Mouse (Mus musculus) v-Abl transformed pro-B cells (cell line): Measurements from ENCODE around the gene Calcoco2.
"Not testable (repeated sequence)": the region's sequence is repeated elsewhere in the genome, so short reads cannot be mapped to it uniquely, and the experiment has no call there.

Experiments
- in situ Hi-C, 2 experiments: fragments of 400-800 bp; cut with MboI; formaldehyde crosslinking; loops; one replicate each; pipeline ENCODE4 v1.15.1; 2025; ENCODE audit not compliant: unreplicated experiment in 2 of 2

Gene Calcoco2

DNA sequence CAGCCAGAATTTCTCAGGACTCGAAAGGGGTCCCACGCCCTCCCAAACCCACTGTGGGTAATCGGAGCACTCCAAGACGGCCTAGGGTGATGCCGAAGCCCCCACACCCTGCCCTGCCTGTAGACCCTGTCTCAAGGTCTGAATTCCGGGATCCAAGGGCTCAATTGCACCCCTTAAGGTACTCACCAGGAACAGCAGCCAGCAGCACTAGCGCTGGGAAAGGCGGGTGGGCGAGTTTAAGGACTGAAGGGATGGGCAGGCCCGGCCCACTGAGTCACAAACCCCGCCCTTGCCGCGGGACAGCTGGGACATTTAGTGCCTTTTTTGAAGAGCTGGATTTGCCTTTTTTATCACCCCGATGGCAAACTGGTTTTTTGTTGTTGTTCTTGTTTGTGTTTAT is at the start of gene Calcoco2:
Gene Calcoco2, minus strand, starts transcription at position 214 of the 400 bp plus-strand sequence.
- in situ Hi-C loops = no loop called here

GRCm38 (mm10) chr11:96147471-96147870 is 35.7 kb upstream of the Calcoco2 start:
- in situ Hi-C loops = loop anchor here in 1 of 2 experiments (10.0 to 25.0 kb wide), 2 partner anchors 87 to 610 kb away; no protein-coding TSS in a partner anchor

DNA sequence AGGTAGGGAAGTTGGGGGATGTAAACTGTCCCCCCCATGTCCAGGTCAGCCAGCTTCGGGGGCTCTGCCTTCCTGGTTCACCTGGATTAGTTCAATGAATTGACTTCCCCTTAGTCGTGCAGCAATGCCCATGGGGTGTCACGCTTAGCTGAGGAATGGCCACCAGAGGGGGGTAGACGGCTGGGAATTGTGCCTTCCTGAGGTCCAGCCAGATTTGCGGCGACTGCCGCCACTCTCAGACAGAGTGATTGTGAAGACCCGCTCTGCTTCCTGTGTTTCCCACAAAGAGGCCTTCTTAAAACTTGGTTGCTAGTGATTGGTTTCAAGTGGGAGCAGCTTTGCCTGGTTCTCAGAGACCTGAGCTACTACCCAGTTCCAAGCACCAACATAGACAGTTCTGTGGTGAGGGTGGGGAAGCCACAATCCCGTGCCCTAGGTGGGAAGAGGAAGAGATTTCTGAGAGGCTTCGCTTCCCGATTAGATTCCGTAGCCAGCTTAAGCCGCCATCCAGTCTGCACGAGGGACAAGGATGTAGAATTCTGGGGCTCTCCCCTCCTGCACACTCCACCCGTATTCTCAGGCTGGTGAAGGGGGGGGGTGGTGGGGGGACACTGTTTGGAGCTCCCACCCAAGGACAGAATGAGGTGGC is 34.0 kb upstream of the Calcoco2 start:
- in situ Hi-C loops = loop anchor here in 1 of 2 experiments (10.0 to 25.0 kb wide), 2 partner anchors 89 to 608 kb away; no protein-coding TSS in a partner anchor

DNA sequence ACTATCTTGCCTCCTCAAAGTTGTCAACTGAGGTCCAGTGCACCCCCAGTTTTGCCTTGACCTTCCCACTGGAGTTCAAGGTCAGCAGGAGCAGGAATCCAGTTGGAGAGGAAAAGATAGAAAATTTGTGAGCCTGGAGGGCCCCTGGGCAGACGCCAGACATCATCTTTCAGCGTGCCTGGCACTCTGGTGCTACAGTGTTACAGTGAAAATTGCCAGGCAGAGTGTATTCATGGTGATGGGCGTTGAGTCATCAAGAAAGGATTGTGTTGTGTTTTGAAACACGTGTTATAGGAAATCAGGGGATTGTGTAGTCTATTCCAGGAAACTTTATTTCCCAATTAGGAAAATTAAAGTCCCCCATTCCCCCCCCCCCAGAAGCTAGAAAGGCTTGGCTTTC is 32.0 kb upstream of the Calcoco2 start:
- in situ Hi-C loops = loop anchor here in 1 of 2 experiments (10.0 to 25.0 kb wide), 2 partner anchors 91 to 606 kb away; no protein-coding TSS in a partner anchor

DNA sequence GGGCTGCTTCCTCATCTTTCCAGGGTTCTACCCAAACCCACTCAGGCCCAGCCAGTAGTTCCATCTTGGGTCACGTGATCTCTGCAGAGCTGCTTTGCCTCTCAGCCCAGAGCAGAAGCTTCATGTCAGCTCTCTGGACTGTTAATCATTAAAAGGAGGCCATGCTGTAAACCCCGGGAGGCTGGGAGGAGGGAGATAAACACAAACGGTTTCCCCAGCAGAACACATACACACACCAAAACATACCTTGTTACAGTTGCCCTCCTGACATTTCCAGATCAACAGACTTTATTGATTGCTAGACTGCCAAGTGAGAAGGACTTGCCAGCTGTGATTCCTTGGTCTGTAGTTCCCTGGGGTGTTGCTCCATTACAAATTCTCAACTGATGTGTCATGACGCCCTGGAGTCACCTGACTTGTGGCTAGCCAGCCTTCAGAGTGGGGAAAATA is 29.0 kb upstream of the Calcoco2 start:
- in situ Hi-C loops = loop anchor here in 1 of 2 experiments (10.0 to 25.0 kb wide), 2 partner anchors 94 to 603 kb away; no protein-coding TSS in a partner anchor

- in situ Hi-C loops = loop anchor here in 1 of 2 experiments (25.0 kb wide), 1 partner anchor 599 kb away; no protein-coding TSS in a partner anchor
Observed at GRCm38 (mm10) chr11:96135847-96136246, 24.1 kb upstream of the Calcoco2 start.

- in situ Hi-C loops = loop anchor here in 1 of 2 experiments (25.0 kb wide), 1 partner anchor 596 kb away; no protein-coding TSS in a partner anchor
Observed at GRCm38 (mm10) chr11:96133239-96133865, 21.6 kb upstream of the Calcoco2 start, which contains the start of gene Ttll6. Gene Ttll6 (plus strand): TSS chr11:96133786.

DNA sequence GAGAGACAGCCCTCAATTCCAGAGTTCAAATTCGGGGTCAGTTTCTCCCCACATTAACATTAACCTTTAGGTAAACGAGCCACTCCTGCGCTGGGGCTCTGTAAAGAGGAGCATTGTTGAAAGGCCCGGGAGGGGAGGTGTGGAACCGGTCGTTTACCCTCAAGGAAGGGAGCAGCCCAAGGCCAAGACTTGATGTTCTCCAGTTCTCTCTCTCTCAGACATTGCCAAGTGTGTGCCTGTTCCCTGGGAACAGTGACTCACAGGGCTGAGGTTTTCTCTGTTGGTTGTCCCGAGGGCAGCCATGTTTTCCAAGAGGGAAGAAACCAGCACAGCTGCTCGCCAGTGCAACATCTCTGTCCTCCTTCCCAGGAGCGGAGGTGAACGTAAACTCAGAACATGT is 18.8 kb upstream of the Calcoco2 start:
- in situ Hi-C loops = loop anchor here in 1 of 2 experiments (25.0 kb wide), 1 partner anchor 593 kb away; no protein-coding TSS in a partner anchor

GRCm38 (mm10) chr11:96124052-96124914 is 12.5 kb upstream of the Calcoco2 start:
- in situ Hi-C loops = no loop called here

DNA sequence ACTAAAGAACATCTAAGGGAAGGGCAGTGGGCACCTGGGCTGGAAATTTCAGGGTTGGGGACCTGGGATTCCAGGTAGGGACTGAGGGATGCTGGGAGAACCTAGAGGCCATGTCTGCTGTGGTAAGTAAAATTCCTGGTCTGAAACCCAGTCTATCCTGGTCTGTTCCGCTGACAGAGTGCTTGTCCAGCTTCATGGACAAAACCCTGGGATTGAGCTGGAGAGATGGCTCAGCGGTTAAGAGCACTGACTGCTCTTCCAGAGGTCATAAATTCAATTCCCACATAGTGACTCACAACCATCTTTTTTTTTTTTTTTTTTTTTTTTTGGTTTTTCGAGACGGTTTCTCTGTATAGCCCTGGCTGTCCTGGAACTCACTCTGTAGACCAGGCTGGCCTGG is 11.0 kb upstream of the Calcoco2 start:
- in situ Hi-C loops = not testable (repeated sequence)

DNA sequence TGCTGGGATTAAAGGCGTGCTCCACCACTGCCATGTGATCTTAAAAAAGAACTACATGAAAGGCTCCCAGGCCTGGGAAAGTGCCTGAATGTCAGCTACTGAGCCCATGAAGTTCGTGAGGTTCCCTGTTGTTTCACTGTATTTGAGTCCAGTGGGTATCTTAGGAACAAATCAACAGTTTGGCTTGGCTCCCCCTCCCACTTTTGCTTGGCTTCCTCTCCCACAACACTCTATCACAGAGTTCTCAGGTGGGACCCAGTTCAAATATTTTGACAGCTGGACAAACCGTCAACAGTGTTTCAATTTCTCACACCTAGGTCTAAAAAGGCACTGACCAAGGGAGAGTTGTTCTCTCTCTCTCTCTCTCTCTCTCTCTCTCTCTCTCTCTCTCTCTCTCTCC is 7.6 kb upstream of the Calcoco2 start:
- in situ Hi-C loops = no loop called here

GRCm38 (mm10) chr11:96116925-96117324 is 5.2 kb upstream of the Calcoco2 start:
- in situ Hi-C loops = not testable (repeated sequence)

DNA sequence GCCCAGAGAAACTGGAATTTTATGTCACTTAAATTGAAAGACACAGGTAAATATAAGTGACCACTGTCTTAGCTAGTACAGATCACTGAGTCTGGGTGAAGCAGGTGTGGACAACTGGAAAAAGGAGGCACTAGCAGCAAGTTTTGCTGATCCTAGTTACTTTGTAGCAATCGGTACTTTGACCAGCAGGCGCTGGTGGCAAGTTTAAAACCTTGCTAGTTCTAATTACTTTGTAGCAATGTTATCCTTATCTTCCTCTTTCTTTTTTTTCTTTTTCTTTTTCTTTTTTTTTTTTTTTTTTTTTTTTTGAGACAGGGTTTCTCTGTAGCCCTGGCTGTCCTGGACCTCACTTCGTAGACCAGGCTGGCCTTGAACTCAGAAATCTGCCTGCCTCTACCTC is 4.4 kb upstream of the Calcoco2 start:
- in situ Hi-C loops = no loop called here

DNA sequence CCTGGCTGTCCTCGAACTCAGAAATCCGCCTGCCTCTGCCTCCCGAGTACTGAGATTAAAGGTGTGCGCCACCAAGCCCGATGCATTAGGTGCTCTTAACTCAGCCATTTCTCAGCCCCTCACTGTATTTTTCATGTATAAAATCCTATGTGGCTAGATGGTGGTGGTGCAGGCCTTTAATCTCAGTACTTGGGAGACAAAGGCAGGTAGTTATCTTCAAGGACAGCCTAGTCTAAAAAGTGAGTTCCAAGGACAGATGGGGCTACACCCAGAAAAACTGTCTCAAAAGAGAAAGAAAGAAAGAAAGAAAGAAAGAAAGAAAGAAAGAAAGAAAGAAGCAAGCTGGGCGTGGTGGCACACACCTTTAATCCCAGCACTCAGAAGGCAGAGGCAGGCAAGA is 3.7 kb upstream of the Calcoco2 start:
- in situ Hi-C loops = no loop called here

GRCm38 (mm10) chr11:96114077-96114476 is 2.3 kb upstream of the Calcoco2 start:
- in situ Hi-C loops = no loop called here

DNA sequence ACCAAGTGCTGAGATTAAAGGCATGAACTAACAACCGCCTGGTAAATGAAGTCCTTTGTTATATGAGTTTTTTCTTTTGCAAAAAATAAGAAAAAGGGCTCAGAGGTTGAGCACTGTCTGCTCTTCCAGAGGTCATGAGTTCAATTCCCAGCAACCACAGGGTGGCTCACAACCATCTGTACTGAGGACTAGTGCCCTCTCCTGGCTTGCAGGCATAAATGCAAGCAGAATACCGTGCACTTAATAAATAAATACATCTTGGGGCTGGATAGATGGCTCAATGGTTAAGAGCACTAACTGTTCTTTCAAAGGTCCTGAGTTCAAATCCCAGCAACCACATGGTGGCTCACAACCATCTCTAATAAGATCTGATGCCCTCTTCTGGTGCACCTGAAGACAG is 814 bp downstream of the Calcoco2 start:
- in situ Hi-C loops = not testable (repeated sequence)

- in situ Hi-C loops = no loop called here
Observed at GRCm38 (mm10) chr11:96108376-96108775, 3.4 kb downstream of the Calcoco2 start.

GRCm38 (mm10) chr11:96093361-96093760 is 18.4 kb downstream of the Calcoco2 start:
- in situ Hi-C loops = loop anchor here (5.0 to 25.0 kb wide), 5 partner anchors 139 to 769 kb away; no protein-coding TSS in a partner anchor

GRCm38 (mm10) chr11:96092674-96093291 is 19.0 kb downstream of the Calcoco2 start:
- in situ Hi-C loops = loop anchor here (5.0 to 25.0 kb wide), 5 partner anchors 140 to 770 kb away; no protein-coding TSS in a partner anchor

DNA sequence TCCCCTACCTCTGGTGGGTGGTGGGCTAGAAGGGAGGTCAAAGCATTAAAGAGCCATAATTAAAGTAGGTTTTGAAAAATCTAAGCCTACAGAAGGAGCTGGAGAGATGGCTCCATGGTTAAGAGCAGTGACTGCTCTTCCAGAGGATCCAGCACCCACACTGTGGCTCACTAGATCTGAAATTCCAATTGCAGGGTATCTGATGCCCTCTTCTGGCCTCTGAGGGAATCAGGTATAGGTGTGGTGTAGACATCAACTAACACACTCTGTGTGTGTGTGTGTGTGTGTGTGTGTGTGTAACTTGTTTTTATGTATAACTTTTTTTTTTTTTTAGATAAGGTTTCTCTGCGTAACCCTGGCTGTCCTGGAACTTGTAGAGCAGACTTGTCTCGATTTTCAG is 20.7 kb downstream of the Calcoco2 start:
- in situ Hi-C loops = loop anchor here (5.0 to 25.0 kb wide), 5 partner anchors 141 to 771 kb away; no protein-coding TSS in a partner anchor
